Mouse (Mus musculus): ENCODE results near the gene Zfp583. TPM values are rescaled to one million over a fixed set of nuclear protein-coding genes. Genes with fewer than 3 reads are reported as not detected.
"Not testable (repeated sequence)": the region's sequence is repeated elsewhere in the genome, so short reads cannot be mapped to it uniquely, and the experiment has no call there.

Zfp583 gene
- polyA plus RNA-seq (2015; fragmentation: Nextera tagmentation; extraction: Ambion mirVana): 6.6 and 6.9 TPM in 2 replicates

- H3K9ac ChIP-seq (ENCODE audit: low read length): peak within 1 kb of the TSS; percentile 84
- WGBS: 5% methylated on average over 30 of the region's 31 CpGs
- peak within 1 kb of the TSS; percentile 62 for H3K4me3 ChIP-seq (ENCODE audit: low read length)
- H3K36me3 ChIP-seq (ENCODE audit: control insufficient read depth, insufficient read depth, low read length): no peaks in the 10 kb centered on the region
- peak; percentile 96 for ATAC-seq (ENCODE audit: low read depth)
- H3K27ac ChIP-seq (ENCODE audit: low read length): peak within 1 kb of the TSS; percentile 83
- peaks cover 5% of the 10 kb centered on the region; the same call in 1 of the 2 replicates for H3K4me1 ChIP-seq (replicated peaks; ENCODE audit: control insufficient read depth, insufficient read depth, low read length)
- no peaks in the 10 kb centered on the region for H3K9me3 ChIP-seq (ENCODE audit: control insufficient read depth, low read length)
- H3K27me3 ChIP-seq (ENCODE audit: control insufficient read depth, insufficient read depth, low read depth, low read length): no peaks in the 10 kb centered on the region
- H3K4me2 ChIP-seq (ENCODE audit: low read depth, low read length): peak within 1 kb of the TSS; percentile 75
Observed at GRCm38 (mm10) chr7:6331233-6331956, at the start of gene Zfp583. TSS of gene Zfp583 (minus strand) at chr7:6331285.

- H3K27me3 ChIP-seq (ENCODE audit: control insufficient read depth, insufficient read depth, low read depth, low read length): no peaks in the 10 kb centered on the region
- no peaks in the 10 kb centered on the region for H3K9me3 ChIP-seq (ENCODE audit: control insufficient read depth, low read length)
- no peak overlapping the region for H3K4me3 ChIP-seq (ENCODE audit: low read length)
- 0 out of 2 replicates have a peak, but pooled peaks cover 2% of the 10 kb centered on the region for H3K4me1 ChIP-seq (replicated peaks; ENCODE audit: control insufficient read depth, insufficient read depth, low read length)
- no peak overlapping the region for H3K27ac ChIP-seq (ENCODE audit: low read length)
- no peak overlapping the region for H3K9ac ChIP-seq (ENCODE audit: low read length)
- no peaks in the 10 kb centered on the region for H3K36me3 ChIP-seq (ENCODE audit: control insufficient read depth, insufficient read depth, low read length)
- ATAC-seq (ENCODE audit: low read depth): no peak
- 80% methylated on average over 8 of the region's 8 CpGs for WGBS
- no peak overlapping the region for H3K4me2 ChIP-seq (ENCODE audit: low read depth, low read length)
Observed at GRCm38 (mm10) chr7:6378441-6378840, 47.4 kb upstream of the Zfp583 start.

DNA sequence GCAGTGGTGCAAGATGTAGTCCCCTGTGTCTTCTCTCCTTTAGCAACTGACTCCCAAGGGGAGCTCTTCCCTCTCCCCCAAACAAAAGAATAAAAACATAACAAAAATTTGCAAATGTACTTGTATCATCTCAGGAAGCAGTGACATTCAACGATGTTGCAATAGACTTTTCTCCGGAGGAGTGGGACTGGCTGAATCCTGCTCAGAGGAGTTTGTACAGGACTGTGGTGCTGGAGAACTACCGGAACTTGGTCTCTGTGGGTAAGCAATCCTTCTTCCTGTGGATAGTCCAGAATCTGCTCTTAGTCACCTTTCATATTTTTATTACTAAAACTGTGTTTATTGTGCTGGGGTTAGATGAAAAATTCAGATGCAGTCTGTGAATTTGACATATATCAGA is 41.9 kb upstream of the Zfp583 start:
- 89% methylated on average over 3 of the region's 3 CpGs for WGBS
- Histone ChIP-seq H3K4me1 (replicated peaks; ENCODE audit: control insufficient read depth, insufficient read depth, low read length) (no peaks in the 10 kb centered on the region), H3K9me3 (ENCODE audit: control insufficient read depth, low read length) (no peaks in the 10 kb centered on the region), H3K27me3 (ENCODE audit: control insufficient read depth, insufficient read depth, low read depth, low read length) (no peaks in the 10 kb centered on the region), H3K4me3 (ENCODE audit: low read length) (no peak overlapping the region), H3K4me2 (ENCODE audit: low read depth, low read length) (no peak overlapping the region), H3K27ac (ENCODE audit: low read length) (no peak overlapping the region), H3K9ac (ENCODE audit: low read length) (no peak overlapping the region), H3K36me3 (ENCODE audit: control insufficient read depth, insufficient read depth, low read length) (no peaks in the 10 kb centered on the region)
- no peak for ATAC-seq (ENCODE audit: low read depth)

DNA sequence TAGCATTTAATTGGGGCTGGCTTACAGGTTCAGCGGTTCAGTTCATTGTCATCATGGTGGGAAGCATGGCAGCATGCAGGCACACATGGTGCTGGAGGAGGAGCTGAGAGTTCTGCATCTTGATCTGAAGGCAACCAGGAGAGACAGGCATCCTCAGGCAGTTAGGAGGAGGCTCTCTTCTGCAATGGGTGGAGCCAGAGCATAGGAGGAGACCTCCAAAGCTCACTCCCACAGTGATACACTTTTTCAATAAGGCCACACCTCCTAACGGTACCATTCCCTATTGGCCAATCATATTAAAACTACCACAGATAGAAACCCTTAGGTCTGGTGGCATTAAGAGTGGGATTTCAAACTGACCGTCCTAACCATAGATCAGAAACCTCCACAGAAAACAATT is 38.4 kb upstream of the Zfp583 start:
- H3K4me1 ChIP-seq (replicated peaks; ENCODE audit: control insufficient read depth, insufficient read depth, low read length): no peaks in the 10 kb centered on the region
- no peak overlapping the region for H3K4me2 ChIP-seq (ENCODE audit: low read depth, low read length)
- H3K27ac ChIP-seq (ENCODE audit: low read length): no peak overlapping the region
- H3K9ac ChIP-seq (ENCODE audit: low read length): no peak overlapping the region
- H3K4me3 ChIP-seq (ENCODE audit: low read length): no peak overlapping the region
- 83% methylated on average over 3 of the region's 3 CpGs for WGBS
- no peaks in the 10 kb centered on the region for H3K36me3 ChIP-seq (ENCODE audit: control insufficient read depth, insufficient read depth, low read length)
- no peak for ATAC-seq (ENCODE audit: low read depth)
- H3K27me3 ChIP-seq (ENCODE audit: control insufficient read depth, insufficient read depth, low read depth, low read length): no peaks in the 10 kb centered on the region
- no peaks in the 10 kb centered on the region for H3K9me3 ChIP-seq (ENCODE audit: control insufficient read depth, low read length)

DNA sequence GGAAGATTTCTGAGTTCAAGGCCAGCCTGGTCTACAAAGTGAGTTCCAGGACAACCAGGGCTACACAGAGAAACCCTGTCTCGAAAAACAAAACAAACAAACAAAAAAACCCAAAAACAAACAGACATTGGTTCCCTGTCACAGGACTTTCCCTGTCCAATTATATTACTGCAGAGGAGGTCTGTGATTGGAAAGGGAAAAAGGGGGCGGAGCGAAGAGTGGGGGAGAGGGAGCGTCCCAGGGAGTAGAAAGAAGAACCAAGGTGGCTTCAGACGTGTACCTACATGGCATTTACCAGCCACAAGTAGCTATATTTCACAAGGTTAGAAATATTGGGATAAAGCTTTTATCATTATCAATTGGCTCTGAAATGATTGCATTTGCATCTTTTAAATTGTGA is 37.1 kb upstream of the Zfp583 start:
- not testable (repeated sequence) for H3K9me3 ChIP-seq (ENCODE audit: control insufficient read depth, low read length); H3K27me3 ChIP-seq (ENCODE audit: control insufficient read depth, insufficient read depth, low read depth, low read length); H3K36me3 ChIP-seq (ENCODE audit: control insufficient read depth, insufficient read depth, low read length); H3K27ac ChIP-seq (ENCODE audit: low read length); H3K4me1 ChIP-seq (replicated peaks; ENCODE audit: control insufficient read depth, insufficient read depth, low read length); H3K4me3 ChIP-seq (ENCODE audit: low read length); H3K4me2 ChIP-seq (ENCODE audit: low read depth, low read length); H3K9ac ChIP-seq (ENCODE audit: low read length); ATAC-seq (ENCODE audit: low read depth)
- WGBS: 82% methylated on average over 5 of the region's 5 CpGs

GRCm38 (mm10) chr7:6367185-6367584 is 36.1 kb upstream of the Zfp583 start:
- WGBS: 82% methylated on average over 5 of the region's 5 CpGs
- Histone ChIP-seq H3K4me3 (ENCODE audit: low read length) (no peak overlapping the region), H3K4me1 (replicated peaks; ENCODE audit: control insufficient read depth, insufficient read depth, low read length) (peaks cover 9% of the 10 kb centered on the region), H3K27me3 (ENCODE audit: control insufficient read depth, insufficient read depth, low read depth, low read length) (no peaks in the 10 kb centered on the region), H3K4me2 (ENCODE audit: low read depth, low read length) (no peak overlapping the region), H3K27ac (ENCODE audit: low read length) (no peak overlapping the region), H3K9ac (ENCODE audit: low read length) (no peak overlapping the region), H3K9me3 (ENCODE audit: control insufficient read depth, low read length) (no peaks in the 10 kb centered on the region), H3K36me3 (ENCODE audit: control insufficient read depth, insufficient read depth, low read length) (no peaks in the 10 kb centered on the region)
- no peak for ATAC-seq (ENCODE audit: low read depth)

DNA sequence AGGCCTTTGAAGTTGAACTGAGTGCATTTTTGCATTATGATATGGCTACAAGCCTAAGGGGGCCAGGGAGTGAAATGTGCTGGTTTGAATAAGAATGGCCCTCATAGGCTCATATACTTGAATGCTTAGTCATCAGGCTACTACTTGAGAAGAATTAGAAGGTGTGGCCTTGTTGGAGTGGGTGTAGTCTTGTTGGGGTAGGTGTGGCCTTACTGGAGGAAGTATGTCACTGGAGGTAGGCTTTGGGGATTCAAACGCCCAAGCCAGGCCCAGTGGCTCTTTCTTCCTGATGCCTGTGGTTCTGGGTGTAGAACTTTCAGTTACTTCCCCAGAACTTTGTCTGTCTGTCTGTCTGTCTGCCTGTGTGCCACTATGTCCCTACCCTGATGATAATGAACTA is 33.7 kb upstream of the Zfp583 start:
- Histone ChIP-seq H3K9ac (ENCODE audit: low read length) (no peak overlapping the region), H3K9me3 (ENCODE audit: control insufficient read depth, low read length) (no peaks in the 10 kb centered on the region), H3K36me3 (ENCODE audit: control insufficient read depth, insufficient read depth, low read length) (no peaks in the 10 kb centered on the region), H3K4me2 (ENCODE audit: low read depth, low read length) (no peak overlapping the region), H3K4me3 (ENCODE audit: low read length) (no peak overlapping the region), H3K27ac (ENCODE audit: low read length) (no peak overlapping the region), H3K27me3 (ENCODE audit: control insufficient read depth, insufficient read depth, low read depth, low read length) (no peaks in the 10 kb centered on the region), H3K4me1 (replicated peaks; ENCODE audit: control insufficient read depth, insufficient read depth, low read length) (peaks cover 9% of the 10 kb centered on the region)
- ATAC-seq (ENCODE audit: low read depth): no peak
- 50% methylated on average over 1 of the region's 1 CpGs for WGBS

DNA sequence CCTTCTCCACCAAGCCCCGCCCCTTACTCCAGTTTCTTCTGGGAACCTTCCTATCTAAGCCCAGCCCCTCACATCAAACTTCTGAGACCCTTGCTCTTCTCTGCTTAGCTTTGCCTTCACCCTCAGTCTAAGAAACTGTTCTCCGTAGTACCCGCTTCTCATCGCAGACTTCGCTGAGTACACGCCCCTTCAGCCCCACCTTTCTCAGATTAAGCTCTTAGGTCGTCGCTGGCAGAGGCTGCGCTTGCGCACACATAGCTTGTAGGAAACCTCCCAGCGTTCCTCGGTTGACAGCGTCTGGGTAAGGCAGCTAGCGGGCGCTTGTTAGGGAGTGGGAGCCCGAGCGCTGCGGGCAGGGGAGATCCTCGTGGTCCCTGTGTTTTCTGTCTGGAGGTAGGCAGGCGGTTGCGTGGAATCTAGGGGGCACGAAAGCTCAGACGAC is 32.0 kb upstream of the Zfp583 start, which contains the start of gene Zfp78:
TSS of gene Zfp78 (plus strand) at position 234 of the 442 bp plus-strand sequence.
- Histone ChIP-seq H3K9me3 (ENCODE audit: control insufficient read depth, low read length) (no peaks in the 10 kb centered on the region), H3K4me3 (ENCODE audit: low read length) (peak within 1 kb of the TSS; percentile 65), H3K9ac (ENCODE audit: low read length) (peak within 1 kb of the TSS; percentile 79), H3K4me2 (ENCODE audit: low read depth, low read length) (peak within 1 kb of the TSS; percentile 70), H3K27me3 (ENCODE audit: control insufficient read depth, insufficient read depth, low read depth, low read length) (no peaks in the 10 kb centered on the region), H3K27ac (ENCODE audit: low read length) (peak within 1 kb of the TSS; percentile 94), H3K4me1 (replicated peaks; ENCODE audit: control insufficient read depth, insufficient read depth, low read length) (peaks cover 9% of the 10 kb centered on the region), H3K36me3 (ENCODE audit: control insufficient read depth, insufficient read depth, low read length) (no peaks in the 10 kb centered on the region)
- ATAC-seq (ENCODE audit: low read depth): peak; percentile 83
- WGBS: 0% methylated on average over 23 of the region's 23 CpGs

GRCm38 (mm10) chr7:6362268-6363046 is 31.4 kb upstream of the Zfp583 start:
- WGBS: under 1% methylated on average over 37 of the region's 38 CpGs
- peaks cover 9% of the 10 kb centered on the region for H3K4me1 ChIP-seq (replicated peaks; ENCODE audit: control insufficient read depth, insufficient read depth, low read length)
- H3K9me3 ChIP-seq (ENCODE audit: control insufficient read depth, low read length): no peaks in the 10 kb centered on the region
- peak overlapping the region; percentile 70 for H3K4me2 ChIP-seq (ENCODE audit: low read depth, low read length)
- H3K27ac ChIP-seq (ENCODE audit: low read length): peak overlapping the region; percentile 94
- no peaks in the 10 kb centered on the region for H3K27me3 ChIP-seq (ENCODE audit: control insufficient read depth, insufficient read depth, low read depth, low read length)
- H3K4me3 ChIP-seq (ENCODE audit: low read length): peak overlapping the region; percentile 65
- H3K36me3 ChIP-seq (ENCODE audit: control insufficient read depth, insufficient read depth, low read length): no peaks in the 10 kb centered on the region
- peak; percentile 95 for ATAC-seq (ENCODE audit: low read depth)
- peak overlapping the region; percentile 67 for H3K9ac ChIP-seq (ENCODE audit: low read length)

Data from lung, embryonic 16.5 days (tissue).